19 mouse cellular contexts compared by ENCODE assay signal in the genomic region with DNA sequence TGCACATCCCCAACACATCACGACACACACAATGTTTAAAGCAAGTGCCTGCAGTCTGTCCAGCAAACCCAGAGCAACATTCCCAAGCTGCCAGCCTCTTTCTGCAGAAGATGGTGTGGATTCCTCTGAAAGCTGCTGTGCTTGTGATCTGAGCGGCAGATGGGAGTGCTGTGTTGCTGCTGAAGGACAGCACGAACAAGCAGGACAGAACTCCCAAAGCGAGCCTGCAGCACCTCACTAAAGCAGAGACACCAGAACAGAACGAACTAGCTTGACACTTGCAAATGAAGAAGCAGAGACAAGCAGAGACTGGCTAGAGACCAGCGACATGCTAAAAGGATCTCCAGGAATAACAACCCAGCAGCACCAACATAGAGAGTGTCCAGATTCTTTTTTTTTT. TPM values are rescaled to one million over a fixed set of nuclear protein-coding genes. Genes with fewer than 3 reads are reported as not detected.
"Had no signal": no experiment of that assay in that cellular context is flagged by ENCODE, and none has a peak within 500 bp of the region (broad histone marks: within the 10 kb centered on the region; RNA-seq: fewer than 3 reads in every experiment).

No protein-coding gene starts in this region.

- ATAC-seq: lung, postnatal 0 days; midbrain, embryonic 13.5 days; midbrain, embryonic 15.5 days had no signal

- H3K4me3 ChIP-seq: lung, embryonic 15.5 days; megakaryocyte, embryonic 14.5 days; midbrain, embryonic 13.5 days; midbrain, embryonic 15.5 days; neural tube, embryonic 12.5 days; stomach, embryonic 15.5 days had no signal

- H3K4me1 ChIP-seq: lung, embryonic 15.5 days; midbrain, embryonic 13.5 days; neural tube, embryonic 12.5 days; stomach, embryonic 15.5 days had no signal

- H3K27ac ChIP-seq: lung, embryonic 15.5 days; macrophage; midbrain, embryonic 13.5 days; midbrain, embryonic 15.5 days; neural tube, embryonic 12.5 days; stomach, embryonic 15.5 days; stomach, postnatal 0 days had no signal

- H3K27me3 ChIP-seq: lung, embryonic 15.5 days; megakaryocyte, embryonic 14.5 days; midbrain, embryonic 13.5 days; midbrain, embryonic 15.5 days; neural tube, embryonic 12.5 days; stomach, embryonic 15.5 days had no signal

- DNase-seq: lung, adult 2 months; lung, postnatal 14 days; lung, postnatal 36 days; thymus, adult 2 months; thymus, postnatal 25 days; thymus, postnatal 4 days had no signal

- H3K9ac ChIP-seq: lung, embryonic 15.5 days; midbrain, embryonic 13.5 days; midbrain, embryonic 15.5 days; neural tube, embryonic 12.5 days; stomach, embryonic 15.5 days had no signal

- H3K4me2 ChIP-seq: lung, embryonic 15.5 days; midbrain, embryonic 11.5 days; midbrain, embryonic 13.5 days; midbrain, embryonic 15.5 days; neural tube, embryonic 12.5 days; stomach, embryonic 15.5 days had no signal

- H3K9me3 ChIP-seq: lung, embryonic 15.5 days; megakaryocyte, embryonic 14.5 days; midbrain, embryonic 13.5 days; midbrain, embryonic 15.5 days; neural tube, embryonic 12.5 days; stomach, embryonic 15.5 days had no signal

- H3K36me3 ChIP-seq: midbrain, embryonic 15.5 days had no signal

RNA-seq across cellular contexts. Expression of gene Spdef, which starts 42.9 kb away (rescaled TPM):
- total RNA-seq: megakaryocyte progenitor cell, adult 5-6 weeks; monocyte, adult 5-6 weeks; neutrophil, adult 5-6 weeks had no signal
- polyA plus RNA-seq: macrophage had no signal
